Mouse (Mus musculus): ENCODE measurements at regions not wholly inside any gene's neighbourhood (a gene's known extent, or its start where the extent isn't known, plus 50 kb on each side); places are given as distances from the start of the nearest gene placed in this dataset.

GRCm38 (mm10) chr13:63989769-63990168 lies 99.3 kb downstream of the Hsd17b3 start:
- ATAC-seq (ENCODE audit: insufficient number of reproducible peaks, insufficient read depth, low FRiP score, low read depth) = peak; percentile 32; the same call in 1 of the 2 replicates
- WGBS = 50% methylated on average over 2 of the region's 2 CpGs
- Histone ChIP-seq H3K4me2 (ENCODE audit: low read length) (no peak overlapping the region), H3K4me3 (ENCODE audit: control insufficient read depth in 1 of 2, insufficient read depth in 1 of 2, low read depth in 1 of 2, low read length in 2 of 2) (no peak overlapping the region), H3K4me1 (ENCODE audit: control insufficient read depth in 2 of 2, insufficient read depth in 2 of 2, low read length in 2 of 2) (peaks cover 11 to 32% of the 10 kb centered on the region in 2 experiments; a peak in 3 of 4 replicates), H3K27ac (replicated peaks in 1 of 2; ENCODE audit: control insufficient read depth in 1 of 2, insufficient read depth in 1 of 2, low read depth in 2 of 2, low read length in 2 of 2) (no peak overlapping the region), H3K9ac (ENCODE audit: low read length) (no peak overlapping the region), H3K9me3 (ENCODE audit: control insufficient read depth, low read length) (no peaks in the 10 kb centered on the region), H3K27me3 (ENCODE audit: control insufficient read depth, insufficient read depth, low read length) (no peaks in the 10 kb centered on the region), H3K36me3 (ENCODE audit: control insufficient read depth, insufficient read depth, low read length) (no peaks in the 10 kb centered on the region)

GRCm38 (mm10) chr13:63988263-63988662 lies 100.8 kb downstream of the Hsd17b3 start:
- Histone ChIP-seq H3K4me1 (ENCODE audit: control insufficient read depth in 2 of 2, insufficient read depth in 2 of 2, low read length in 2 of 2) (peaks cover 14 to 39% of the 10 kb centered on the region in 2 experiments; a peak in 3 of 4 replicates), H3K9me3 (ENCODE audit: control insufficient read depth, low read length) (no peaks in the 10 kb centered on the region), H3K4me2 (ENCODE audit: low read length) (no peak overlapping the region), H3K27ac (replicated peaks in 1 of 2; ENCODE audit: control insufficient read depth in 1 of 2, insufficient read depth in 1 of 2, low read depth in 2 of 2, low read length in 2 of 2) (no peak overlapping the region), H3K27me3 (ENCODE audit: control insufficient read depth, insufficient read depth, low read length) (no peaks in the 10 kb centered on the region), H3K36me3 (ENCODE audit: control insufficient read depth, insufficient read depth, low read length) (no peaks in the 10 kb centered on the region), H3K4me3 (ENCODE audit: control insufficient read depth in 1 of 2, insufficient read depth in 1 of 2, low read depth in 1 of 2, low read length in 2 of 2) (no peak overlapping the region), H3K9ac (ENCODE audit: low read length) (no peak overlapping the region)
- ATAC-seq (ENCODE audit: insufficient number of reproducible peaks, insufficient read depth, low FRiP score, low read depth) = no peak
- 84% methylated on average over 4 of the region's 4 CpGs for WGBS

- WGBS = 52% methylated on average over 5 of the region's 5 CpGs
- H3K36me3 ChIP-seq (ENCODE audit: control insufficient read depth, insufficient read depth, low read length) = no peaks in the 10 kb centered on the region
- H3K4me2 ChIP-seq (ENCODE audit: low read length) = no peak overlapping the region
- H3K4me3 ChIP-seq (ENCODE audit: control insufficient read depth in 1 of 2, insufficient read depth in 1 of 2, low read depth in 1 of 2, low read length in 2 of 2) = no peak overlapping the region
- H3K9me3 ChIP-seq (ENCODE audit: control insufficient read depth, low read length) = no peaks in the 10 kb centered on the region
- no peak overlapping the region for H3K9ac ChIP-seq (ENCODE audit: low read length)
- no peak for ATAC-seq (ENCODE audit: insufficient number of reproducible peaks, insufficient read depth, low FRiP score, low read depth)
- H3K4me1 ChIP-seq (ENCODE audit: control insufficient read depth in 2 of 2, insufficient read depth in 2 of 2, low read length in 2 of 2) = peaks cover 14 to 39% of the 10 kb centered on the region in 2 experiments; a peak in 3 of 4 replicates
- H3K27me3 ChIP-seq (ENCODE audit: control insufficient read depth, insufficient read depth, low read length) = no peaks in the 10 kb centered on the region
- H3K27ac ChIP-seq (replicated peaks in 1 of 2; ENCODE audit: control insufficient read depth in 1 of 2, insufficient read depth in 1 of 2, low read depth in 2 of 2, low read length in 2 of 2) = no peak overlapping the region
Measured at GRCm38 (mm10) chr13:63986681-63987080, 102.3 kb downstream of the Hsd17b3 start.

GRCm38 (mm10) chr13:63985590-63985989 lies 103.4 kb downstream of the Hsd17b3 start:
- H3K4me2 ChIP-seq (ENCODE audit: low read length) = no peak overlapping the region
- 26% methylated on average over 4 of the region's 4 CpGs for WGBS
- H3K4me1 ChIP-seq (ENCODE audit: control insufficient read depth in 2 of 2, insufficient read depth in 2 of 2, low read length in 2 of 2) = peaks cover 13 to 36% of the 10 kb centered on the region in 2 experiments; a peak in 3 of 4 replicates
- no peaks in the 10 kb centered on the region for H3K9me3 ChIP-seq (ENCODE audit: control insufficient read depth, low read length)
- ATAC-seq (ENCODE audit: insufficient number of reproducible peaks, insufficient read depth, low FRiP score, low read depth) = no peak
- no peak overlapping the region for H3K4me3 ChIP-seq (ENCODE audit: control insufficient read depth in 1 of 2, insufficient read depth in 1 of 2, low read depth in 1 of 2, low read length in 2 of 2)
- no peak overlapping the region for H3K27ac ChIP-seq (replicated peaks in 1 of 2; ENCODE audit: control insufficient read depth in 1 of 2, insufficient read depth in 1 of 2, low read depth in 2 of 2, low read length in 2 of 2)
- no peak overlapping the region for H3K9ac ChIP-seq (ENCODE audit: low read length)
- no peaks in the 10 kb centered on the region for H3K36me3 ChIP-seq (ENCODE audit: control insufficient read depth, insufficient read depth, low read length)
- no peaks in the 10 kb centered on the region; the same call in 1 of the 2 replicates for H3K27me3 ChIP-seq (ENCODE audit: control insufficient read depth, insufficient read depth, low read length)

GRCm38 (mm10) chr13:63985086-63985485 lies 103.9 kb downstream of the Hsd17b3 start:
- no peak for ATAC-seq (ENCODE audit: insufficient number of reproducible peaks, insufficient read depth, low FRiP score, low read depth)
- peaks cover 14 to 34% of the 10 kb centered on the region in 2 experiments; a peak in 3 of 4 replicates for H3K4me1 ChIP-seq (ENCODE audit: control insufficient read depth in 2 of 2, insufficient read depth in 2 of 2, low read length in 2 of 2)
- H3K36me3 ChIP-seq (ENCODE audit: control insufficient read depth, insufficient read depth, low read length) = no peaks in the 10 kb centered on the region
- 71% methylated on average over 5 of the region's 5 CpGs for WGBS
- H3K27ac ChIP-seq (replicated peaks in 1 of 2; ENCODE audit: control insufficient read depth in 1 of 2, insufficient read depth in 1 of 2, low read depth in 2 of 2, low read length in 2 of 2) = no peak overlapping the region; a peak in 1 of 4 replicates
- no peak overlapping the region for H3K4me2 ChIP-seq (ENCODE audit: low read length)
- H3K9me3 ChIP-seq (ENCODE audit: control insufficient read depth, low read length) = no peaks in the 10 kb centered on the region
- H3K27me3 ChIP-seq (ENCODE audit: control insufficient read depth, insufficient read depth, low read length) = no peaks in the 10 kb centered on the region; the same call in 1 of the 2 replicates
- no peak overlapping the region for H3K4me3 ChIP-seq (ENCODE audit: control insufficient read depth in 1 of 2, insufficient read depth in 1 of 2, low read depth in 1 of 2, low read length in 2 of 2)
- peak overlapping the region; percentile 5; the same call in 1 of the 2 replicates for H3K9ac ChIP-seq (ENCODE audit: low read length)

- H3K36me3 ChIP-seq (ENCODE audit: control insufficient read depth, insufficient read depth, low read length) = no peaks in the 10 kb centered on the region
- H3K4me1 ChIP-seq (ENCODE audit: control insufficient read depth in 2 of 2, insufficient read depth in 2 of 2, low read length in 2 of 2) = peaks cover 8 to 11% of the 10 kb centered on the region in 2 experiments; a peak in 3 of 4 replicates
- no peak overlapping the region for H3K4me3 ChIP-seq (ENCODE audit: control insufficient read depth in 1 of 2, insufficient read depth in 1 of 2, low read depth in 1 of 2, low read length in 2 of 2)
- 34% methylated on average over 7 of the region's 7 CpGs for WGBS
- no peak overlapping the region for H3K27ac ChIP-seq (replicated peaks in 1 of 2; ENCODE audit: control insufficient read depth in 1 of 2, insufficient read depth in 1 of 2, low read depth in 2 of 2, low read length in 2 of 2)
- no peak overlapping the region for H3K4me2 ChIP-seq (ENCODE audit: low read length)
- no peaks in the 10 kb centered on the region; the same call in 1 of the 2 replicates for H3K27me3 ChIP-seq (ENCODE audit: control insufficient read depth, insufficient read depth, low read length)
- no peak overlapping the region for H3K9ac ChIP-seq (ENCODE audit: low read length)
- no peaks in the 10 kb centered on the region for H3K9me3 ChIP-seq (ENCODE audit: control insufficient read depth, low read length)
- no peak for ATAC-seq (ENCODE audit: insufficient number of reproducible peaks, insufficient read depth, low FRiP score, low read depth)
Measured at GRCm38 (mm10) chr13:63980012-63980691, 108.9 kb downstream of the Hsd17b3 start.

- WGBS = 33% methylated on average over 1 of the region's 1 CpGs
- H3K27ac ChIP-seq (replicated peaks in 1 of 2; ENCODE audit: control insufficient read depth in 1 of 2, insufficient read depth in 1 of 2, low read depth in 2 of 2, low read length in 2 of 2) = no peak overlapping the region
- ATAC-seq (ENCODE audit: insufficient number of reproducible peaks, insufficient read depth, low FRiP score, low read depth) = no peak
Measured at GRCm38 (mm10) chr13:63979581-63979980, 109.4 kb downstream of the Hsd17b3 start.

More at GRCm38 (mm10) chr13:63979581-63979980, 109.4 kb downstream of the Hsd17b3 start:
- Histone ChIP-seq H3K9ac (ENCODE audit: low read length) (no peak overlapping the region), H3K4me3 (ENCODE audit: control insufficient read depth in 1 of 2, insufficient read depth in 1 of 2, low read depth in 1 of 2, low read length in 2 of 2) (no peak overlapping the region), H3K36me3 (ENCODE audit: control insufficient read depth, insufficient read depth, low read length) (no peaks in the 10 kb centered on the region), H3K27me3 (ENCODE audit: control insufficient read depth, insufficient read depth, low read length) (no peaks in the 10 kb centered on the region; the same call in 1 of the 2 replicates), H3K4me1 (ENCODE audit: control insufficient read depth in 2 of 2, insufficient read depth in 2 of 2, low read length in 2 of 2) (peaks cover 5% of the 10 kb centered on the region in 2 experiments; a peak in 3 of 4 replicates), H3K4me2 (ENCODE audit: low read length) (no peak overlapping the region), H3K9me3 (ENCODE audit: control insufficient read depth, low read length) (no peaks in the 10 kb centered on the region)
